Mouse (Mus musculus) central nervous system, embryonic 11.5 days (tissue): Measurements from ENCODE around the gene Nkd2. TPM values are rescaled to one million over a fixed set of nuclear protein-coding genes. Genes with fewer than 3 reads are reported as not detected.

Experiments used
- polyA plus RNA-seq: library from polyadenylated mRNA; depleted of rRNA; stranded (reverse); fragments of >200 nt; gene quantifications from 2 replicates; pipeline ENCODE4 v1.2.3, GENCODE M21; 2012; rRNA removed

Nkd2 gene
- 18.1 and 25.7 TPM in 2 replicates for polyA plus RNA-seq

GRCm38 (mm10) chr13:73847465-73847836 lies at the start of gene Nkd2:
TSS of gene Nkd2 (minus strand) at chr13:73847631.

Other genes starting within 250 kb of the Nkd2 start
- 71.7 and 99.7 TPM in 2 replicates for gene Clptm1l, start 243.6 kb downstream of the Nkd2 start, polyA plus RNA-seq
- gene Tert, start 220.7 kb downstream of the Nkd2 start, polyA plus RNA-seq: 8.5 and 18.7 TPM in 2 replicates
- 0.14 TPM in 1 of 2 replicates, not detected in the other for gene Slc6a18, start 169.6 kb downstream of the Nkd2 start, polyA plus RNA-seq
- gene Slc6a19, start 142.8 kb downstream of the Nkd2 start, polyA plus RNA-seq: 0.16 and 0.17 TPM in 2 replicates
- gene Slc12a7, start 114.5 kb downstream of the Nkd2 start, polyA plus RNA-seq: 44.8 and 61.4 TPM in 2 replicates
- gene Trip13, start 90.2 kb upstream of the Nkd2 start, polyA plus RNA-seq: 36.2 and 37.9 TPM in 2 replicates
- gene Brd9, start 90.2 kb upstream of the Nkd2 start, polyA plus RNA-seq: 102 and 241 TPM in 2 replicates
- gene Zdhhc11, start 116.2 kb upstream of the Nkd2 start, polyA plus RNA-seq: 0.04 TPM in 1 of 2 replicates, not detected in the other
- gene Tppp, start 161.8 kb upstream of the Nkd2 start, polyA plus RNA-seq: 1.8 and 2.9 TPM in 2 replicates
- gene Cep72, start 214.7 kb upstream of the Nkd2 start, polyA plus RNA-seq: 16.9 and 22.0 TPM in 2 replicates